Mouse (Mus musculus) macrophage (primary cell): ENCODE measurements at regions not wholly inside any gene's neighbourhood (a gene's known extent, or its start where the extent isn't known, plus 50 kb on each side); places are given as distances from the start of the nearest gene placed in this dataset.
"Not testable (repeated sequence)": the region's sequence is repeated elsewhere in the genome, so short reads cannot be mapped to it uniquely, and the experiment has no call there.

Source experiments
- H3K27ac ChIP-seq: fragments of 350-480 bp; formaldehyde crosslinking; 2 replicates; pipeline ENCODE4 v1.9.0; 2021
- H3K36me3 ChIP-seq: fragments of 350-480 bp; formaldehyde crosslinking; 2 replicates; pipeline ENCODE4 v1.9.0; 2021; ENCODE audit errors: inconsistent target
- H3K4me3 ChIP-seq: fragments of 350-480 bp; formaldehyde crosslinking; 2 replicates; pipeline ENCODE4 v1.9.0; 2021; ENCODE audit errors: inconsistent target
- H3K79me2 ChIP-seq: fragments of 350-480 bp; formaldehyde crosslinking; 2 replicates; pipeline ENCODE4 v1.9.0; 2021; ENCODE audit errors: inconsistent target
- WGBS: methylation state at CpG from one replicate; pipeline ENCODE4 v1.1.7; 2026; ENCODE audit warnings: inconsistent platforms; ENCODE audit not compliant: missing documents; 5-methylcytosine and 5-hydroxymethylcytosine counted together

DNA sequence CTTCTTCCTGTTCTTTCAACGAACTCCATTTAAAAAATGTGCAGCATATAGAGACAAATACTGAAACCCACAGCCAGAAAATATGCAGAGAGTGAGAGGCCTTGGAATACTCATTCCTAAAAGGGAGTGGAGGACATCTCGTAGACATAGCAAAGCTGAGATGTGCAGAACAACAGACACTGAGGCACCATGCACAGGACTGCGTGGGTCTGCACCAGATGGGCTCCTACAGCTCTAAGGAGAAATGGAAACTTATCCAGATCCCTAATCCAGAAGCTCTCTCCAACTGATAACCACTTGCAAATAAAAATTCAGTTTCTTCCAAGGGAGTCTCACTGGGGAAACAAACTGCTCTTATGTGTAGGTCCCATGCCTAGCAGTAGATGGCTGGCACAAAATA, 101.6 kb downstream of the Slc25a24 start:
- Histone ChIP-seq H3K4me3 (no peak overlapping the region), H3K36me3 (no peaks in the 10 kb centered on the region)
- 79% methylated on average over 3 of the region's 3 CpGs for WGBS

DNA sequence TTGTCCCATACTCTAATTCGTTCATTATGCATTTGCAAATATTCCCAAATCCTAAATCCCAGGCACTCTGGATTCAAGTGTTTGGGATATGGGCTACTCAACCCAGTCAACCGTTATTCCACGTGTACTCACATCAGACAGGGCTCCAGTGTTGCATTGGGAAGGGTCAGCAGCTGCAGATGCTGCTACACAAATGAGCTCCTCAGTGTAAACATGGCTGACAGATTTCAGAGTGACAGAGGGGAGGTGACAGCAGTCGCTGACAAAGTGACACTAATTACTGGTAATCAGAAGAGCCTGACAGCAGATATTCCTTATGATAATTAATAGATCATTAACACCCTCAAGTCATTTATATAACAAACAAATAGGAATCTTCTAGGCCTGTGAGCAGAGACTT, 106.2 kb upstream of the Vav3 start:
- Histone ChIP-seq H3K36me3 (no peaks in the 10 kb centered on the region), H3K79me2 (no peaks in the 10 kb centered on the region), H3K27ac (no peak overlapping the region), H3K4me3 (no peak overlapping the region)
- 97% methylated on average over 4 of the region's 4 CpGs for WGBS

More for the DNA sequence above, 101.6 kb downstream of the Slc25a24 start:
- Histone ChIP-seq H3K79me2 (no peaks in the 10 kb centered on the region), H3K27ac (no peak overlapping the region)

DNA sequence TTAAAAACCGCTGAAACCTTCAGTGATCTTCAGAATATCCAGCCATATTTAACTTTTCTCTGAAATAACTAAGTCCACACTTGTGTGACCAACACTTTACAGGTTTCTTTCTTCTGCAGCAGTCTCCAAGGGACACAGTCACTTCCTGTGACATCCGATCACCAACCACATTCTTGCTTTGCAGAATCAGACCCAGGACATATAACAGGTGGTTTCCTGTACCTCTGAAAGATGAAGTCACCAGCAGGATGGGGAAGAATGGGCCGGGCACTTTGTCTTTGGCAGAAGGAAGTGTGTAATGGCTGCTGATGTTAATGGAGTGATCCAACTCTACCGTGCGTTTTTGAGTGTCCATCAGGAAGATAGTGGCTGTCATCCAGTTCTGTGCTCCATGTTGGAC, 103.5 kb upstream of the Vav3 start:
- H3K36me3 ChIP-seq = no peaks in the 10 kb centered on the region
- H3K4me3 ChIP-seq = no peak overlapping the region
- WGBS = 54% methylated on average over 5 of the region's 5 CpGs
- no peaks in the 10 kb centered on the region for H3K79me2 ChIP-seq
- H3K27ac ChIP-seq = no peak overlapping the region

DNA sequence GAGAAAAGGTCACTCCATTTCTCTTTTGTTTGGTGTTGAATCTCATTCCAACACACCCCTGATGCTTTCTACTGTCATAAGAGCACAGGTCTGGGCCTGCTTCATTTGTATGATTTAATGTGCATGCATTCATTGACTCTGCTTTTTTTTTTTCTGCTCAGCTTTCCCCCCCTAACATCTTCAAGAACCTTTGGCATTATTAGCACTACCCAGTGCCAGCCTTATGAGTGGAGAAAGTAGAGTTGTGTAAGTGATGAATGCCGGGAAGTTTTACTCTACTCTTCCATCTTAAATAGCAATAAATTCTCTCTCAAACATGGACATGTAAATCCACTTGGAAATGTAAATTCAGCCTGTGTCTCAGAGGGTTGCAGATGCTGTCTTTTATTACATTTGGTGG, 97.0 kb upstream of the Vav3 start:
- 88% methylated on average over 1 of the region's 1 CpGs for WGBS

DNA sequence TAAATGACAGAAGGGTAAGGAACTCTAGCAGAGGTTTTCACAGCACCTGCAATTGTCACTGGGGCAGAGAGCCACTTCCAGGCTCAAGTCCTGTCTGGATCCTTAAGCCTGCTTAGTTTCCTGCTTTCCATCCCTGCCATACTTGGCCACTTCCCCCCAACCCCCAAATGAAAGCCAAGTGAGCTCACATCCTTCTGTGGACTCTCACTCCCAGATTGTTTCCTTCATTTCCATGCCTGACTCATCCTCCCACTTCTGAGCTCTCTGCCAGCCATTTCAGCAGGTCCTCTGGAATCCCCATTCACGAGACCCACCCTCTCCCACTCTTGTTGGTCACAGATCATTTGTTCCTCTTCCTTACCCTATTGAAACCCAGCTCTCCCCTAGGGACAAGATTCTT, 91.7 kb upstream of the Vav3 start:
- H3K27ac ChIP-seq = 0 out of 2 replicates have a peak overlapping the region, but pooled peaks have one; percentile 98
- 71% methylated on average over 1 of the region's 1 CpGs for WGBS
- no peak overlapping the region for H3K4me3 ChIP-seq
- no peaks in the 10 kb centered on the region for H3K36me3 ChIP-seq
- no peaks in the 10 kb centered on the region for H3K79me2 ChIP-seq

More for the DNA sequence above, 97.0 kb upstream of the Vav3 start:
- Histone ChIP-seq H3K79me2 (no peaks in the 10 kb centered on the region), H3K36me3 (no peaks in the 10 kb centered on the region), H3K27ac (no peak overlapping the region), H3K4me3 (no peak overlapping the region)

DNA sequence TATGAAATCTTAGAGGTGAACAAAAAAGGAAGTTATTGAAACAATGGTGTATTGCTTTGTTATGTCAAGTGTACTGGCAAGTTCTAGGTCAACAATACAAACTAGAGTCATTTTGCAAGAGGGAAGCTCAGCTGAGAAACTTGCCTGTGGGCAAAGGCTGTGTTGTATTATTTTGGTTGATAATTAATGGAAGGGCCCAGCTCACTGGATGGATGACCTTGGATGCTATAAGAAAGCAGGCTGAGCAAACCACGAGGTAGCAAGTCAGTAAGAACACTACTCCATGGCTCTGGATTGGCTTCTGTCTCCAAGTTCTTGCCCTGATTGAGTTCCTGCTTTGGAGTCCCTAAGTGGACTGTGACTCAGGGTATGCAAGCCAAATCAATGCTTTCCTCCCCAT, 91.1 kb upstream of the Vav3 start:
- H3K4me3 ChIP-seq = no peak overlapping the region
- H3K79me2 ChIP-seq = no peaks in the 10 kb centered on the region
- peak overlapping the region; percentile 98 for H3K27ac ChIP-seq
- whole genome bisulfite sequencing = 86% methylated on average over 1 of the region's 1 CpGs
- H3K36me3 ChIP-seq = no peaks in the 10 kb centered on the region

DNA sequence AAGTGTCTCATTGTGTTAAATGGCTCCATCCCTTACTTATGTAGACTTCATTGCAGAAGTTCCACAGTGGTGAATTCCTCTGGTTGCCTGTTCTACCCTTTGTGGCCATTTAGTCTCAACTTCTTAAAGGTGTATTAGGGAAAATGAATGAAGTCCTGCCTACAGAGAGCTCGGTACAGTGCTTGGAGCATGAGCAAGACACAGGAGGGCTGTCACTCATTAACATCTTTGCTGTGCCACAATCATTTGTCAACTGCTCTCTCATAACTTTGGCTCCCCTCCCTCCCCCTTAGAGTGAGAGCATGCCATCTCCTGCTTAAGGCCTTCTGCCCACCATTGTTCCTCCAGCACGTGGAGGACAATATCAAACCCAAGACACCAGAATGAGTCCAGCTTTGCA, 90.5 kb upstream of the Vav3 start:
- Histone ChIP-seq H3K27ac (peak overlapping the region; percentile 98), H3K36me3 (no peaks in the 10 kb centered on the region), H3K4me3 (no peak overlapping the region), H3K79me2 (no peaks in the 10 kb centered on the region)
- 97% methylated on average over 2 of the region's 2 CpGs for WGBS

DNA sequence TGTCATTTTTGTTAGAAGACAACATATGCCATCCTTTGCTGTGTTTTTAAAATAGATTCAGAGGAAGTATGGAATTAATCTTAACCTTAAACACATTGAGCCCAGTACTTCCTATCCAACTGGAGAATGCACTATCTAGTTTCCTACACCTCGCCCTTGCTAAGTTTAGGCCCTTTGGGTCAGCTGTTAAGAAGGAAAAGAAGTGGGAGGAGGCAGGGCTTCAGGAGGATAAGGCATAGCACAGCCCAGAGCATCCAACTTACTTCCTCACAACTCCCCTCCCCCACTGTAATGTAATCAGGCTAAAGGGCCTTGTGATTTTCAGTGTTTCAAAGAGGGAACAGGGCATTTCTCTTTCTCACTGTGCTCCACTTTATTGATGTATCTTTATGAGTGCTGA, 88.7 kb upstream of the Vav3 start:
- Histone ChIP-seq H3K79me2 (no peaks in the 10 kb centered on the region), H3K4me3 (no peak overlapping the region), H3K27ac (peak overlapping the region; percentile 98), H3K36me3 (no peaks in the 10 kb centered on the region)
- 33% methylated on average over 1 of the region's 1 CpGs for WGBS

DNA sequence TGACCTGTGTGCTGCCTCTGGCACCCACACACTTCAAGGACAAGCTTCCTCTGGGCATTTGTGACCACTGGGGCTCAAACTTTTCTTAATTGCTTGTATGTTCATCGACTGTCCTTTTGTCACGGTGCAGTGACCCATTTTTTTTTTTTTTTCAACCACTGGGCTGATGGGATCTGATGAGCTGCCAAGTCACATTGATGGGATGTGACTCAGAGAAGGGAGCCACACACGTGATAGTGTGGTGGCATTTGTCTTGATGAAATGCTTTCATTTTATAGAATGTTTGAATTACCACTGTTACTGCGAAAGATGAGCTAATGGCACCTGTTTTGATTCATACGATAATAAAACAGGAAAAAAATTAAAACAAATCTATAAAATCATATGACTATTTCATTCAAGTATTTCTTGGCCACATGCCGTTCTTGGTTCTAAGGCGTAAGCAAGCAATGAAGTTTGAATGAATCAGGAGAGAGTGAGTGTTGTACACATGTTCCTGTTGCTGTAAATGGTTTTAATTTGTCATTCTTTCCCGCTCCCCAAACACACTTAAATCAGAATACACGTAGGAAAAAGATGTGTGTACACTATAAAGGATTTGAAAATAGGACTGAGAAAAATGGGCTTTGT, 86.3 kb upstream of the Vav3 start:
- no peaks in the 10 kb centered on the region for H3K79me2 ChIP-seq
- H3K27ac ChIP-seq = peak overlapping the region; percentile 98
- H3K4me3 ChIP-seq = no peak overlapping the region
- 53% methylated on average over 9 of the region's 9 CpGs for WGBS
- H3K36me3 ChIP-seq = no peaks in the 10 kb centered on the region

DNA sequence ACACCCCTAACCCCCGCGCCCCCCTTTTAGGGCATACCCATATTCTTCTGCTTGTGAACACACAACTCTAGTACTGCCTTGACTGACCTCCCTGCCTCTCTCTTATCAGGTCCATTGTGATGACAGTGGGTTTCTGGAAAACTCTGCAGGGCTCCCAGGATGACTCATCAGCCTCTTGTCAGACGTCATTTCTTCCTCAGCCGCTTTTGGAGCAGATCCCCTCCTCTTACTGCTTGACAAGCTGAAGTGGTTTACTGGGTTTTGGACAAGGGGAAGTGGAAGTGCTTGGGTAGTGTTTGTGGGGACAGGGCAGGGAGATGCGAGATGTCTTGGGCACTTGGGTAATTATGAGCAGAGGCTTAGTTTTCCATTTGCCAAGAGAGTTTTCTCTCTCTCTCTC, 85.5 kb upstream of the Vav3 start:
- Histone ChIP-seq H3K79me2 (no peaks in the 10 kb centered on the region), H3K4me3 (no peak overlapping the region), H3K27ac (peak overlapping the region; percentile 98), H3K36me3 (no peaks in the 10 kb centered on the region)
- WGBS = 26% methylated on average over 5 of the region's 5 CpGs

DNA sequence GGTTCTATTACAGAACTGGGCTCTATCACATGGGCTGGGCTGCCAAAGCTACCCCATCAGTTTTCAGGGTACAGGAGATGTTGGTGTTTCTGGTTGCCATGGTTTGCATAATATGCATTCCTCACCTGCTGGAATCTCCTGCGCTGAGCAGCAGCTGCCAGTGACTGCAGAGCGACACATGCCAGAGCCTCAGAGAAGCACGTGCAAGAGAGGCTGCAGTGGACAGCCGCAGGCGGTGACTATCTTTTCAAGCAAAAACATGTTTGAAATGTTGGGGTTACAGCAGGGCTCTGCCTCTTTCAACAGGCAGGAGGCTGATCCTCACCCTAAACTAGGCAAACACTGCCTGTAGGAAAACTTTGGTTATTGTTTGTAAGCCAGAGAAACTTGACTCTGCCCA, 83.7 kb upstream of the Vav3 start:
- peak overlapping the region; percentile 98 for H3K27ac ChIP-seq
- H3K4me3 ChIP-seq = no peak overlapping the region
- 97% methylated on average over 5 of the region's 5 CpGs for WGBS
- no peaks in the 10 kb centered on the region for H3K36me3 ChIP-seq
- H3K79me2 ChIP-seq = no peaks in the 10 kb centered on the region

DNA sequence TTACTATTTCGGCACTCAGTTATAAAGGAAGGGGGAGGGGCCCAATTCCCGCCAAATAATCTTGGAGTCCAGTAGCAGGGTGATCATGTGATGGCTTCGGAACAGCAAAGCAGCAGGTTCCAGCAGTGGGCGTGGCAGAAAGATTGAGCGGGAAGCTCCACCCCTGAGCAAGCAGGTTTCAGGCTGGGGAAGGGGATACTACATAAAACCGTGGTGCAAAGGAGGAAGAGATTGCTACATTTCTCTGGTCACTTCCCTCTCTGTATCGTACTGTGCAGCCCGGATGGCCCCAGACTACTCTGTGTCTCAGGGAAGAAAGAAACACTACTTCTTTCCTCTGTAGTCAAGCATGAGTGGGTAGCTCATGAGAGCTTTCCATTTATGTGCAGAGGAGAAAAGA, 73.5 kb upstream of the Vav3 start:
- peak overlapping the region; percentile 55 for H3K27ac ChIP-seq
- WGBS = 9% methylated on average over 5 of the region's 8 CpGs
- not testable (repeated sequence) for H3K4me3 ChIP-seq, H3K79me2 ChIP-seq, H3K36me3 ChIP-seq

DNA sequence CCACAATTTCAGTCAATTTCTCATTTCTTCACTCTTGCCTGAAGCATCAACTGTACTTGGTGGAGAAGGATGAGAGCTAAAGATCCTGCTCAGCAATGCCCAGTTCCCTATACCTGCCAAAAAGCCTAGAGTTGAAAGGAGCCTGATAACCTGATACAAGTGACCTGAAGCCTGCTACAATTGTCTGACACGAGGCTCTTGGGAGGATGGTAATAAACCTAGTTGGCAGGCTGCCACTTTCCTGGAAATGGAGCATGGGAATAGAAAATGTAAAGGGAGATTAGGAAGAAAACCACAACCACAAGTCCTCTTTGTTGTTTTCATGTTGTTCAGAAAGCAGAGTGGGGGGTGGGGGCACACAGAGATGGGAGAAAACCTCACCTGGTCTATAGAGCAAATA, 69.7 kb upstream of the Vav3 start:
- Histone ChIP-seq H3K79me2 (no peaks in the 10 kb centered on the region), H3K4me3 (no peak overlapping the region), H3K27ac (no peak overlapping the region), H3K36me3 (no peaks in the 10 kb centered on the region)
- WGBS = 50% methylated on average over 1 of the region's 1 CpGs

DNA sequence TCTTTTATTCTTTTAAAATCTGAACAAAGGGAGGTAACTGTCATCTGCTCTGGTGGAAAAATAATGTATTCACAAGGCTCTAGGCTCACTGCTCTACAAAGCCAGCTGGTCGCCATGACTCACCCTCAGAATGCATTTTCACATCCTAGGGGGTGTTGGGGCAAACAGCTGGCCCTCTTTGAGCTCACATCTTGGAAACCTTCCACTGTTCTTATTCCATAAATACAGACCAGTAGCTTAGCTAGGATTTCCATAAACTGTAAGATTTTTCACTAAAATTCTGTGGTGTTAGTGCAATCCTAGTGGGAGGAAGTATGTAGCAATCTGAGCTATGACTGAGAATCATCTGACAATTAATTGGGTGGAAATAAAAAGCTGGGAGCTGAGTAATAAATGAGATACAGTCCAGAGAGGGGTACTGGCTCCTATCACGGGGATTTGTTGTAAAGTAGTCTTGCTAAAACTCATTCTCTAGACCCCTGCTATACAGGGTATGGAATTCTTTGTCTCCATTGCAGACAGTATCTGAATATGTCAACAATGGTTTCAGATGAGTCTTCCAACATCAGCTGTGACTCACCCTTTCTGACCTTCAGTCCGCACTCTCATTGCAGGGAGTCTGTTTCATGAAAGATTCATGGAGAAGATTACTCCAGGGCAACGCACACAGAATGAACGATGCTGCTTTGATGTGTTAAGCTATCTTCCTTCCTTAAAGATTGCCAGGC, 67.2 kb upstream of the Vav3 start:
- Histone ChIP-seq H3K79me2 (no peaks in the 10 kb centered on the region), H3K36me3 (no peaks in the 10 kb centered on the region), H3K27ac (peak overlapping the region; percentile 74), H3K4me3 (no peak overlapping the region)
- WGBS = 69% methylated on average over 5 of the region's 5 CpGs

DNA sequence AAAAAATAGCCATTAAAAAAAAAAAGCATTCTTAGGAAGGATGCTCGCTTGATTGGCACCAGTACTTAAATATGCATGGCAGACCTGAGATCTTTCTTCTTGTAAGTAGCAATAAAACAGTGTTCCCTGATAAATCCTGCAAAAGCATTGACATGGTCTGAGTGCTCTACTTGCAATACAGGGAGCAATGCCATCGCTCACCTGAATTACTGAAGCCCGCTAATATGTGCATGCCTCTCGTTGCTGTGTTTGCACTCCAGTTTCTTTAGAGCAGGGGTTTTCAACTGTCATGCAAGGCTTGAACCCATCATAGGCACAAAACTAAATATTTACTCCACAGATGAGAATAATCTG, 66.7 kb upstream of the Vav3 start:
- no peaks in the 10 kb centered on the region for H3K79me2 ChIP-seq
- H3K4me3 ChIP-seq = no peak overlapping the region
- H3K27ac ChIP-seq = peak overlapping the region; percentile 74
- WGBS = 91% methylated on average over 4 of the region's 4 CpGs
- H3K36me3 ChIP-seq = no peaks in the 10 kb centered on the region

DNA sequence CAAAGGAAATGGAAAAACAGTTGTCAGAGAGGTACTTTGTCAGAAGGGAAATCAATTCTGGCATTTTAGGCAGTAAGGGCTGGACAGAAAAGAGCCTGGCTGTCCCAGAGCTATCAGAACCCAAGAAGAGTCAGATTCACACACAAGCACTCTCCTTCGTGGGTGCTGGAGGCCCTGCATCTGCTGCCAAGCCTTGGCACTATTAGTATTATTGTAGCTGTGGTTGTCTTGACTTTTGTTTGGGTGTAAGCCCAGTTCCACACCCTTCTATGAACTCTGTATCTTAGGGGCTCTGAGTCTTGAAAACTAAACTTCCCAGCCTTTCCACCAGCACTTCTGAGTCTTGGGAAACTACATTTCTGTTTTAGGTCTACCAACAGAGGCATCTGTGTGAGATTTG, 61.4 kb upstream of the Vav3 start:
- WGBS = 38% methylated on average over 1 of the region's 1 CpGs
- Histone ChIP-seq H3K27ac (no peak overlapping the region), H3K79me2 (no peaks in the 10 kb centered on the region), H3K4me3 (no peak overlapping the region), H3K36me3 (no peaks in the 10 kb centered on the region)
